Mouse (Mus musculus): ENCODE results near the gene Stom.

Stom gene

GRCm38 (mm10) chr2:35336388-35337280 is at the start of gene Stom:
Gene Stom, minus strand, starts transcription at chr2:35336976.
- DNase-seq, result peak; percentile 99

GRCm38 (mm10) chr2:35385441-35385871 is 48.7 kb upstream of the Stom start:
- peak; percentile 22 to 24 for DNase-seq

- no peak for DNase-seq
These were observed 42.5 kb upstream of the Stom start for GRCm38 (mm10) chr2:35379306-35379705.

- no peak for DNase-seq
These were observed 40.8 kb upstream of the Stom start for GRCm38 (mm10) chr2:35377600-35377999.

GRCm38 (mm10) chr2:35373003-35373402 is 36.2 kb upstream of the Stom start:
- DNase-seq, result peak in 1 of 2 experiments; percentile 6

- no peak for DNase-seq
These were observed 33.9 kb upstream of the Stom start for GRCm38 (mm10) chr2:35370686-35371085.

- no peak for DNase-seq
These were observed 30.9 kb upstream of the Stom start, which contains the start of gene 4930568D16Rik for GRCm38 (mm10) chr2:35367629-35368028. Gene 4930568D16Rik, minus strand, starts transcription at chr2:35367729.

GRCm38 (mm10) chr2:35349184-35349583 is 12.4 kb upstream of the Stom start:
- DNase-seq, result no peak

GRCm38 (mm10) chr2:35345984-35346383 is 9.2 kb upstream of the Stom start:
- DNase-seq, result no peak

- no peak for DNase-seq
These were observed 5.8 kb upstream of the Stom start for GRCm38 (mm10) chr2:35342605-35343004.

- no peak for DNase-seq
These were observed 1.9 kb upstream of the Stom start for GRCm38 (mm10) chr2:35338707-35339106.

- no peak for DNase-seq
These were observed 1.3 kb upstream of the Stom start for GRCm38 (mm10) chr2:35338036-35338435.

- DNase-seq, result no peak
These were observed 643 bp upstream of the Stom start for GRCm38 (mm10) chr2:35337419-35337818.

GRCm38 (mm10) chr2:35335620-35336019 is 1.2 kb downstream of the Stom start:
- no peak for DNase-seq

GRCm38 (mm10) chr2:35333670-35334069 is 3.1 kb downstream of the Stom start:
- DNase-seq, result no peak

GRCm38 (mm10) chr2:35331205-35331604 is 5.6 kb downstream of the Stom start:
- no peak for DNase-seq

- DNase-seq, result no peak
These were observed 7.7 kb downstream of the Stom start for GRCm38 (mm10) chr2:35329061-35329460.

- DNase-seq, result peak; percentile 81 to 85
These were observed 8.5 kb downstream of the Stom start for GRCm38 (mm10) chr2:35328064-35328792.

- DNase-seq, result peak in 1 of 2 experiments; percentile 14
These were observed 9.2 kb downstream of the Stom start for GRCm38 (mm10) chr2:35327583-35327982.

- DNase-seq, result no peak
These were observed 9.8 kb downstream of the Stom start for GRCm38 (mm10) chr2:35326931-35327330.

GRCm38 (mm10) chr2:35325930-35326329 is 10.8 kb downstream of the Stom start:
- DNase-seq, result no peak

GRCm38 (mm10) chr2:35322404-35323164 is 14.2 kb downstream of the Stom start:
- peak; percentile 68 to 77 for DNase-seq

GRCm38 (mm10) chr2:35320399-35320798 is 16.4 kb downstream of the Stom start:
- no peak for DNase-seq

Data from cerebellum, adult 18-20 months (tissue).